Mouse (Mus musculus) hindbrain, embryonic 13.5 days (tissue): Measurements from ENCODE around the gene Tc2n. TPM values are rescaled to one million over a fixed set of nuclear protein-coding genes. Genes with fewer than 3 reads are reported as not detected.
A peak's percentile ranks its signal among the peaks of the same experiment; 100 is the strongest.

ENCODE experiments used
- ATAC-seq: fragments of 200-750 bp; cut with Nextera tagmentation; 2 replicates; pipeline ENCODE4 v1.8.0; 2017; ENCODE audit warnings: moderate TSS enrichment; ENCODE audit not compliant: low FRiP score
- H3K27ac ChIP-seq: fragments of 300-500 bp; sonication (generic); 2 replicates; pipeline ENCODE4 v1.5.1; 2015; ENCODE audit warnings: inconsistent platforms, mild to moderate bottlenecking, moderate library complexity
- H3K27me3 ChIP-seq: fragments of 300-500 bp; sonication (generic); 2 replicates; pipeline ENCODE4 v1.6.1; 2015; ENCODE audit warnings: mild to moderate bottlenecking, inconsistent platforms
- H3K36me3 ChIP-seq: fragments of 300-500 bp; sonication (generic); 2 replicates; pipeline ENCODE4 v1.6.1; 2015; ENCODE audit warnings: mild to moderate bottlenecking, inconsistent platforms
- H3K4me1 ChIP-seq: fragments of 300-500 bp; sonication (generic); replicated peaks from 2 replicates; pipeline ENCODE4 v1.6.1; 2015; ENCODE audit warnings: inconsistent platforms
- H3K4me2 ChIP-seq: fragments of 300-500 bp; sonication (generic); 2 replicates; pipeline ENCODE4 v1.6.1; 2015; ENCODE audit warnings: inconsistent platforms, mild to moderate bottlenecking, moderate library complexity
- H3K4me3 ChIP-seq: fragments of 300-500 bp; sonication (generic); 2 replicates; pipeline ENCODE4 v1.5.1; 2015; ENCODE audit warnings: mild to moderate bottlenecking, inconsistent platforms
- H3K9ac ChIP-seq: fragments of 300-500 bp; sonication (generic); 2 replicates; pipeline ENCODE4 v1.6.1; 2015; ENCODE audit warnings: mild to moderate bottlenecking, inconsistent platforms
- H3K9me3 ChIP-seq: fragments of 300-500 bp; sonication (generic); 2 replicates; pipeline ENCODE4 v1.6.1; 2016; ENCODE audit warnings: inconsistent platforms
- WGBS: fragments of 180-500 bp; shearing (Covaris S2); methylation state at CpG from one replicate; pipeline ENCODE4 v1.1.7; 2015; 5-methylcytosine and 5-hydroxymethylcytosine counted together
- polyA plus RNA-seq: library from polyadenylated mRNA; unstranded; fragments of >200 nt; fragmentation: Nextera tagmentation; extraction: Ambion mirVana; gene quantifications from 2 replicates; pipeline ENCODE4 v1.2.1, GENCODE M21; 2015

Tc2n gene
- polyA plus RNA-seq = 0.40 and 0.54 TPM in 2 replicates

DNA sequence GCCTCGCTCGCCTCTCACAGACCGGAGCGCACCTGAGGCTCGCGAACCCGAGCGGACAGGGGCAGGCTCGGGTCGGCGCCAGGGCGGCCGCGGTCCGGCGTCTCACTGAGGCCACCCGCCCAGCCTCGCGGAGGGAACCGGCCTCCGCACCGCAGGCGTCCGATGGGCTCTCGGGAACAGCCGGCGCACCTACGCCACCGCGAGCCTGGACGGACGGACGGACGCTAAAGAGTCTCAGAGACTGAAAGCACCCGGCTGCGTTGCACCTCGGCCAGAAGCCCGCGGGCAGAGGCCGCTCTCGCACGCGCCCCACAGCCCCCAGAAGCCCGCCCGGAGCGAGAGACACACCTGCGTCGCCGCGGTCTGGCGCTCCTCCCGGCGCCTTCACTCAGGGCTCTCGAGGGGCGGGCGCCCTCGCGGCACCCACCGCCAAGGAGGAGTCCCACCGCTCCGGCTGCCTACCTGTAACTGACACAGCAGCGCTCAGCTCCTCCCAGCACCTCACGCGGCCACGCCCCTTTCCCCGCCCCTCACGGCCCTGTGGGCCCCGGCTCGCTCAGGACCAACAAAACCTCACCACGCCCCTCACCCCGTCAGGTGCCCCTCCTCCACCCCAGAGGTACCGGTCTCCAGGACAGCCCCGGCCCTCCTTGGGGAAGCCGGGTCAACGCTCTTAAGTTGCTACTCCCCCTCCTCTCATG lies at the start of gene Tc2n:
Gene Tc2n, minus strand, starts transcription at position 470 of the 701 bp plus-strand sequence.
- ATAC-seq = peak; percentile 97
- peaks cover 5% of the 10 kb centered on the region for H3K4me1 ChIP-seq
- H3K27me3 ChIP-seq = peaks cover 23% of the 10 kb centered on the region
- WGBS = 2% methylated on average over 60 of the region's 75 CpGs
- peak within 1 kb of the TSS; percentile 99 for H3K4me2 ChIP-seq
- H3K36me3 ChIP-seq = no peaks in the 10 kb centered on the region
- H3K9ac ChIP-seq = peak within 1 kb of the TSS; percentile 73
- H3K9me3 ChIP-seq = no peaks in the 10 kb centered on the region
- H3K4me3 ChIP-seq = peak within 1 kb of the TSS; percentile 71
- no peak within 1 kb of the TSS for H3K27ac ChIP-seq

DNA sequence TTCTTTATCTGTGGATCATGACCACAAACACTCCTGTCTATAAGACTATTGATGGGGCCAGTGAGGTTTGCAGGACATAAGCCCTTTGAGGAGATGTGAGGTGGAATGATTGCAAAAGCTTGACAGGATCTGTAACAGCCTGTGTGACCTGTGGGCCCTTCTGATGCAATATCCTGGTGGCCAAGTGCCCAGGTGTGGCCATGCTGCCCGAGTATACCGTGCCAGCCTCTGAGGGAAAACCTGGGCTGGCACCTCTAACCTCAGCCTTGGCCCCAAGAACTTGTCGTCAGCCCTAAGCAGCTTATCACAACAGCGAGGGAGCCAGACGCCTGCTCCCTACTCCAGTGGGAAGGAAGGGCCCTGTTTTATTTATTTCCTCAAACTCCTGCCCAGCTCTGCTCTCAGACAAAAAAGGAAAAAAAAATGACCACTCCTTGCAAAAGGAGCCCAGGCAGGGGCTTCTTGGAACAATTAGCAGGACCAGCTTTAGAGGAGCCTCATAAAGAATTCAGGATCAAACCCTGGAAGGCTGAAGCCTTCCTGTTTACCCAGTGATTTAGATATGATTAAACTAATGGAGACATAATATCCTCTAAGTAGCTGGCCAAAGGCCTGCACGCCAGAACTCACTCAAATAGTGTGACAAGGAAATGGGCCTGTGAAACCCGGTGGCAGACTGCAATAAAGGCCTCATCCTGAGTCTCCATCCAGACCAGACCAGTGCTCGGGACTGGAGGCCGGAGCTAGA lies 49.2 kb upstream of the Tc2n start:
- H3K4me1 ChIP-seq = no peaks in the 10 kb centered on the region
- no peak overlapping the region for H3K4me2 ChIP-seq
- WGBS = 81% methylated on average over 9 of the region's 9 CpGs
- H3K36me3 ChIP-seq = no peaks in the 10 kb centered on the region
- H3K27ac ChIP-seq = 0 out of 2 replicates have a peak overlapping the region, but pooled peaks have one; percentile 35
- H3K27me3 ChIP-seq = no peaks in the 10 kb centered on the region
- no peak overlapping the region for H3K4me3 ChIP-seq
- no peak overlapping the region for H3K9ac ChIP-seq
- H3K9me3 ChIP-seq = no peaks in the 10 kb centered on the region
- no peak for ATAC-seq

DNA sequence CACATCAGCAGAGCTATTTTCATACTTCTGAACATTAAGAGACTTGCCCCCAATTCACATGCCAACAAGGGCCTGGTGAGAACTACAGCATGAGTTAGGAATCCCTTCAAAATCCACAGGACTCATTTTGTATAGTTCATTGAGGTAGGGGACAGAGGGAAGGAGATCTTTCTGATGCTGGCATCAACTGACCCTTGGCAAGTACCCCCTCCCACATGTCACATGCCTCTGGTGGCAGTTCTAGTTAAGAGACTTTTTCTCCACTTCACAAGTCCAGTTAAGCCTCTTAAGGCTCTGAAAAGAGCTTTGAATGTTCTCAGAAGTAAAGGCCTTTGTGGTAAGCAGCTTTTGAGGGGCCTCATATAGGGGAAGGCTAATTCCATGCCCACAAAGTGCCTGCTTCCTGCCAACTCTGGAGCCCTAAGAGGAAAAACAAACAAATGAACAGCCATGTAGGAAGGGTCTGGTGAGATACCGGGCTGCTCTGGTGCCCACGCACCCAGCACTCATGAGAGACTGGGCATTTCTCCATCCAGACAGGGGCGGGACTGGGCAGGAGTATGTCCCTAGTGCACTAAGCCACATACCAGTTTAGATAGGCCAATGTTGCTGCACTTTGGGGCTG lies 48.0 kb upstream of the Tc2n start:
- no peak overlapping the region for H3K9ac ChIP-seq
- H3K36me3 ChIP-seq = no peaks in the 10 kb centered on the region
- 86% methylated on average over 3 of the region's 3 CpGs for WGBS
- no peak for ATAC-seq
- no peaks in the 10 kb centered on the region for H3K9me3 ChIP-seq
- no peak overlapping the region for H3K4me2 ChIP-seq
- no peak overlapping the region for H3K27ac ChIP-seq
- no peak overlapping the region for H3K4me3 ChIP-seq
- no peaks in the 10 kb centered on the region for H3K4me1 ChIP-seq
- H3K27me3 ChIP-seq = no peaks in the 10 kb centered on the region

DNA sequence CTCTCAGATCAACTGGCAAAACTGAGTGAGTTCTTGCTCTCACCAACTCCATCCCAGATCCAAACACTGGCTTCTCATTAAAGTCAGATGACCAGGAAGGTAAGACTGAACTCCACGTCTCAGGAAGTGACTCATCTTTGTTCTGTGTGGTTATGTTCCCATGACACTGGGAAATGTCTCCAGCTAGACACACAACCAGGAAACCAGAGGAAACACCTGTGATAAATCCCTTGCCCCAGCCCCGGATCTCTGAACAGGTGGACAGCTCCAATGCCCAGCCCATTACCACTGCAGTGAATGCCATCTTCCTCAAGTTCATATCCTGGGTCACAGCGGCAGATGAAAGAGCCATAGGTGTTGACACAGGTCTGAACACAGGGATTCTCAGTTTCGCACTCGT lies 46.5 kb upstream of the Tc2n start:
- WGBS = 91% methylated on average over 5 of the region's 5 CpGs
- ATAC-seq = no peak

DNA sequence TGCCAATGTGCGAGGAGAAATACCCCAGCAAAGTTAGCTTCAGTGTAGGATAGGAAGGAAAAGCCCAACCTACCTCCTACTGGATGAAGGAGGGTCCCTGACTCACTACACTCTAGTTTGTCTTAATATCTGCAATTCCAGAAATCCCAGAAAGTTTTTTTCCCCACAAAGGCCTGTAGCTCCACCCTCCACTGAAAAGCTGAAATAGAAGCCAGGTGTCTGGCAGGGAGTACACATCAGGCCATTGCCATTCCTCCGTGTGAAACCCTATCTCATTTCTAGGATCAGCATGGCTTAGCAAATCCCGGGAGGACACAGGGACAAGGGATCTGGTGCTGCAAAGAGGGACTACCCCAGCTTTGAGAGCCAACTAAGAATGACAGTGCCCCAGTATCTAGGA lies 44.7 kb upstream of the Tc2n start:
- no peak overlapping the region for H3K9ac ChIP-seq
- H3K4me3 ChIP-seq = no peak overlapping the region
- 80% methylated on average over 3 of the region's 3 CpGs for WGBS
- H3K36me3 ChIP-seq = no peaks in the 10 kb centered on the region
- H3K9me3 ChIP-seq = no peaks in the 10 kb centered on the region
- no peaks in the 10 kb centered on the region for H3K27me3 ChIP-seq
- no peak for ATAC-seq
- H3K27ac ChIP-seq = no peak overlapping the region
- H3K4me1 ChIP-seq = no peaks in the 10 kb centered on the region
- H3K4me2 ChIP-seq = no peak overlapping the region

More for the DNA sequence above, 46.5 kb upstream of the Tc2n start:
- Histone ChIP-seq H3K27me3 (no peaks in the 10 kb centered on the region), H3K27ac (no peak overlapping the region), H3K4me2 (no peak overlapping the region), H3K9me3 (no peaks in the 10 kb centered on the region), H3K9ac (no peak overlapping the region), H3K4me1 (no peaks in the 10 kb centered on the region), H3K4me3 (no peak overlapping the region), H3K36me3 (no peaks in the 10 kb centered on the region)

DNA sequence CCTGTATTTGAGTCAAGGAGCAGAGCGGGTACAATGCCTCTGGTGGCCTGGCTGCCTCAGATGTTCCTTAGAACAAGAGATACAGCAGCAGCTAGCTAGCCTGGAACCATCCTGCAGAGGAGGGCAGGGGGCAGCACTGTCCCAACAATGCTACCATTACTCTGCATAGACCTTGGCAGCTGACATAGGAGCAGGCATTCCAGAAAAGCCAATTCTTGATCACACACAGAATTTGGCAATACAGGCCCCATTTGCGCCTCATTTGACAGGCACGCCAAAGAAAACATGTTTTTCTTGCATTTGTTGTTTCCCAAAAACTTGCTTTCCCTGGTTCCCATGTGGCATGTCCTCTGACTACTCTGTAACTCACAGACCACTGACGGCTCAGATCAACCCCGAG lies 43.7 kb upstream of the Tc2n start:
- Histone ChIP-seq H3K4me3 (no peak overlapping the region), H3K27ac (no peak overlapping the region), H3K9me3 (no peaks in the 10 kb centered on the region), H3K27me3 (no peaks in the 10 kb centered on the region), H3K9ac (no peak overlapping the region), H3K4me2 (no peak overlapping the region), H3K4me1 (no peaks in the 10 kb centered on the region), H3K36me3 (no peaks in the 10 kb centered on the region)
- WGBS = 92% methylated on average over 5 of the region's 5 CpGs
- ATAC-seq = no peak

DNA sequence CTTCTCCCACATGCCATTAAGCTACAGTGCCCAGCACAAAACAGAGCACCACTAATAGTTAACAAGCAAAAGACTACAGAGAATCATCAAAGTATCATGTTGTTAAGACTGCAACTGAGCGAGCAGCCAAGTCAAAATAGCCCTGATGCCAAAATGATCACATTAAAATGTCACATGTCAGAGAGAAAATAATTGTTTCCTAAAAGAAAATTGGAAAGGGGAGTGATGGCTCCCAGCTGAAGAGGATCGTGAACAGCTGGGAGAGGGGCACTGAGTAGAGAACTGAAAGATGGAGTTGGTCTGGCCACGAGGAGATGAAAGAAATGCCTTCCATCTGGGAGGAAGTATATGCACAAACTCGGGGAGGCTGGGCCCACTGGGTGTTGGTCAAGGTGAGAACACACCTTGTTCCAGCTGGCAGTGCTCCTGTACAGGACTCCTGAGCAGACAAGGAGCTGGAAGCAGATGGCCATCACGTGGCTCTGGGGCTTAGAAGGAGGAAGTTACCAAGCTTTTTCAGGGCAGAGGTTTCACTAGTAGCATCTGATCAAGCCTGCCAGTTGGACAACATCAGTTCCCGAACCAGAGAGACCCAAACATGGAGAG lies 41.2 kb upstream of the Tc2n start:
- Histone ChIP-seq H3K9me3 (no peaks in the 10 kb centered on the region), H3K27me3 (no peaks in the 10 kb centered on the region), H3K4me2 (no peak overlapping the region), H3K27ac (no peak overlapping the region), H3K36me3 (no peaks in the 10 kb centered on the region), H3K4me3 (no peak overlapping the region), H3K4me1 (no peaks in the 10 kb centered on the region), H3K9ac (no peak overlapping the region)
- no peak for ATAC-seq
- WGBS = 71% methylated on average over 6 of the region's 6 CpGs

DNA sequence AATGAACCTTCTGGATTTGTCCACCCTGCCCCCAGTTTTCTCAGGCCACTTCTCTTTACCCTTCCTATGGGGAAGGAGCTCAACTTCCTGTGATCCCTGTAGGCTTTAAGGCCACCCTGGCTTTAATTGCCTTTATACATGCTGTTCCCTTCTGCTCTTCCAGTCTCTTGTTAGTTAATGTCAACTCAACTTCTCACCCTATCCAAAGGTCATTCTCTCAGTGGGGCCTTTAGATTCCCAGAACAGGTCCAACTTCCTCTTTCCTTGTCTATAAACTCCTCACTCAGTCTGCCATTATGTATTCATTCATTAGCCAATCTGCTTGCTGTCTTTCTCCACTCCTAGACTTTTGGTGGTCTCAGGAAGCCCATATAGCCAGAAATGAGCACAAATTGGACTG lies 40.4 kb upstream of the Tc2n start:
- Histone ChIP-seq H3K9ac (no peak overlapping the region), H3K9me3 (no peaks in the 10 kb centered on the region), H3K36me3 (no peaks in the 10 kb centered on the region), H3K4me3 (no peak overlapping the region), H3K4me2 (no peak overlapping the region), H3K27me3 (no peaks in the 10 kb centered on the region), H3K27ac (no peak overlapping the region), H3K4me1 (no peaks in the 10 kb centered on the region)
- ATAC-seq = no peak

DNA sequence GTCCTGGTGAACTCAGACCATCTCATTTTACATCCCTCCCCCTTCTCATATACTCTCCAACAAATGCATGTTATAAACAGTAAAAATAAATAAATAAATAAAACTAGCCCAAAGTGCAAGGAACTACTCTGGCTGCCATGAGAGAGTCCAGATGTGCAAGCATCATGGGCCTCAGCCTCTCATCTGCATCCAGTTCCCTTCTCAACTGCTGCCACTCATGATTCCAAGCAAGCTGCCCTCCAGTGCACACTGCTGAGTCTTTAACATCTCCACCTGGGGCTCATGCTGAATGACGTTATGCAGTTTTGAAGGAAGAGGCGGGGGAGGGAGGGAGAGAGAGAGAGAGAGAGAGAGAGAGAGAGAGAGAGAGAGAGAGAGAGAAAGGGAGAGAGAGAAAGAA lies 24.1 kb upstream of the Tc2n start:
- Histone ChIP-seq H3K27me3 (no peaks in the 10 kb centered on the region), H3K9ac (no peak overlapping the region), H3K9me3 (no peaks in the 10 kb centered on the region), H3K4me3 (no peak overlapping the region), H3K4me1 (no peaks in the 10 kb centered on the region), H3K36me3 (no peaks in the 10 kb centered on the region), H3K4me2 (no peak overlapping the region), H3K27ac (no peak overlapping the region)
- 61% methylated on average over 2 of the region's 2 CpGs for WGBS
- ATAC-seq = no peak

DNA sequence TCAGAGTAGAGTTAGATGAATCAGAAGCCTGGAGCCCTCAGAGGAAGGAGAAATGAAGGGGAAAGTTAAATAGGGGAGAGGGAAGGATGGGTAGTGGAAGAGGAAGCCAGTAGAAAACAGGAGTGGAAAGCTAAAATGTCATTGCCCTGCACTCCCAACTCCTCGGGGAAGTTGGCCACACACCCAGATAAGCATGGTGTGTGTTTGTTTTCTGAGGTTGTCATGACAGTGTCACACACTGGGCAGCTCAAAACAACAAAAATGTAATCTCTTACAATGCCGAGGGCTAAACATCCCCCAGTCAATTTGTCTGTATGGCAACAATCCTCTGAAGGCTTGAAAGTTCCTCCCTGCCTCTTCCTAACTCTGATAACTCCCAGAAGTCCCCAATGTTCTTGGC lies 22.2 kb upstream of the Tc2n start:
- H3K4me3 ChIP-seq = no peak overlapping the region
- 82% methylated on average over 2 of the region's 2 CpGs for WGBS
- H3K4me2 ChIP-seq = no peak overlapping the region
- no peaks in the 10 kb centered on the region for H3K4me1 ChIP-seq
- H3K36me3 ChIP-seq = no peaks in the 10 kb centered on the region
- H3K27ac ChIP-seq = no peak overlapping the region
- no peak for ATAC-seq
- no peaks in the 10 kb centered on the region for H3K27me3 ChIP-seq
- H3K9ac ChIP-seq = no peak overlapping the region
- H3K9me3 ChIP-seq = no peaks in the 10 kb centered on the region

DNA sequence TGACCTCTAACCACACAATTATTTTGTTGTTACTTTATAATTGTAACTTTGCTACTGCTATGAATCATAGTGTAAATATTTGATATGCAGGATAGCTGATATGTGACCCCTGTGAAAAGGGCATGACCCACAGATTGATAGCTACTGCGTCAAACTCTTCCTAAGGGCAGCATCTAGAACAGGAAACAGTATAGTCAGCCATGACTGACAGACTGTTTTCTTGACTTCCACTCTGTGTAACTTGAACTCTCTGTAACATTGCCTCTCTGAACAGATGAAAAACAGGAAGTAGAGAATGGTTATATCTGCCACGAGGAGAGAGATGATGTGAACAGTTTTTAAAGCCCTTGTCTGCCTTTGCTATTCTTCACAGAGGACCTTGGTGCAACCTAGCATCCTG lies 21.7 kb upstream of the Tc2n start:
- no peak overlapping the region for H3K9ac ChIP-seq
- no peak overlapping the region for H3K27ac ChIP-seq
- H3K4me2 ChIP-seq = no peak overlapping the region
- H3K36me3 ChIP-seq = no peaks in the 10 kb centered on the region
- no peaks in the 10 kb centered on the region for H3K9me3 ChIP-seq
- no peaks in the 10 kb centered on the region for H3K27me3 ChIP-seq
- H3K4me1 ChIP-seq = no peaks in the 10 kb centered on the region
- H3K4me3 ChIP-seq = no peak overlapping the region
- ATAC-seq = no peak
- 68% methylated on average over 2 of the region's 2 CpGs for WGBS

DNA sequence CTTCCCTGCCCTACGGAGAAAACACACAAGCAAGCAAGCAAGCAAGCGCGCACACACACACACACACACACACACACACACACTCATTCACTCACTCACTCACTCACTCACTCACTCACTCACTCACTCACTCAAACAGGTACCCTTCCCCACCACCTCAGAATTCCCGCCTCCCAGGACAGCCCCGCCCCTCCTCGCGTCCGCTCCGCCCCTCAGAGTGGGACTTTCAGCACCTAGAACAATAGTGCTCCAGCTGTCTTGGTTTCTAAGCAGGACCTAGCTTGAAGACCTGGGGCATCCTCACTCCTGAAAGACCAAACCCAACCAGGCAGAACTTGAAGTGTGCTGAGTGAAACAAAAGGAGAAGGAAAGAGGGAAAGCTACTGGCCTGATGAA lies 430 bp upstream of the Tc2n start:
- H3K4me3 ChIP-seq = peak overlapping the region; percentile 71
- H3K9me3 ChIP-seq = no peaks in the 10 kb centered on the region
- ATAC-seq = peak; percentile 85
- H3K36me3 ChIP-seq = no peaks in the 10 kb centered on the region
- peaks cover 23% of the 10 kb centered on the region for H3K27me3 ChIP-seq
- WGBS = 0% methylated on average over 9 of the region's 9 CpGs
- no peak overlapping the region for H3K27ac ChIP-seq
- H3K4me2 ChIP-seq = peak overlapping the region; percentile 99
- peaks cover 5% of the 10 kb centered on the region for H3K4me1 ChIP-seq
- peak overlapping the region; percentile 73; the same call in 1 of the 2 replicates for H3K9ac ChIP-seq
